Mouse (Mus musculus) embryonic facial prominence, embryonic 15.5 days (tissue): ENCODE data around the gene Gigyf1. TPM values are rescaled to one million over a fixed set of nuclear protein-coding genes. Genes with fewer than 3 reads are reported as not detected.

Experiments used
- ATAC-seq: fragments of 200-750 bp; cut with Nextera tagmentation; 2 replicates; pipeline ENCODE4 v1.8.0; 2017; ENCODE audit warnings: low read depth, moderate TSS enrichment; ENCODE audit not compliant: insufficient number of reproducible peaks, low FRiP score, low TSS enrichment
- H3K27ac ChIP-seq: fragments of 300-500 bp; sonication (generic); replicated peaks from 2 replicates; pipeline ENCODE4 v1.5.1; 2015; ENCODE audit warnings: mild to moderate bottlenecking, inconsistent platforms
- H3K27me3 ChIP-seq: fragments of 300-500 bp; sonication (generic); 2 replicates; pipeline ENCODE4 v1.6.1; 2015; ENCODE audit warnings: inconsistent platforms
- H3K36me3 ChIP-seq: fragments of 300-500 bp; sonication (generic); 2 replicates; pipeline ENCODE4 v1.6.1; 2015; ENCODE audit warnings: mild to moderate bottlenecking, inconsistent platforms
- H3K4me1 ChIP-seq: fragments of 300-500 bp; sonication (generic); 2 replicates; pipeline ENCODE4 v1.6.1; 2015; ENCODE audit warnings: inconsistent platforms
- H3K4me2 ChIP-seq: fragments of 300-500 bp; sonication (generic); replicated peaks from 2 replicates; pipeline ENCODE4 v1.6.1; 2015; ENCODE audit warnings: mild to moderate bottlenecking, inconsistent platforms
- H3K4me3 ChIP-seq: fragments of 300-500 bp; sonication (generic); replicated peaks from 2 replicates; pipeline ENCODE4 v1.5.1; 2015; ENCODE audit warnings: mild to moderate bottlenecking, inconsistent platforms
- H3K9ac ChIP-seq: fragments of 300-500 bp; sonication (generic); 2 replicates; pipeline ENCODE4 v1.6.1; 2015; ENCODE audit warnings: inconsistent platforms
- H3K9me3 ChIP-seq: fragments of 300-500 bp; sonication (generic); replicated peaks from 2 replicates; pipeline ENCODE4 v1.6.1; 2016; ENCODE audit warnings: inconsistent platforms
- WGBS: fragments of 180-500 bp; shearing (Covaris S2); methylation state at CpG from one replicate; pipeline ENCODE4 v1.1.7; 2015; 5-methylcytosine and 5-hydroxymethylcytosine counted together
- polyA plus RNA-seq: library from polyadenylated mRNA; unstranded; fragments of >200 nt; fragmentation: Nextera tagmentation; extraction: Ambion mirVana; gene quantifications from 2 replicates; pipeline ENCODE4 v1.2.1, GENCODE M21; 2015

The Gigyf1 gene
- polyA plus RNA-seq = 12.7 and 15.5 TPM in 2 replicates

GRCm38 (mm10) chr5:137518436-137518835 is at the start of gene Gigyf1:
Gene Gigyf1 (plus strand): TSS chr5:137518548.
- H3K36me3 ChIP-seq = peaks cover 68% of the 10 kb centered on the region
- H3K4me3 ChIP-seq = no peak within 1 kb of the TSS
- H3K4me1 ChIP-seq = peaks cover 18% of the 10 kb centered on the region
- no peak within 1 kb of the TSS for H3K4me2 ChIP-seq
- H3K27ac ChIP-seq = no peak within 1 kb of the TSS
- no peaks in the 10 kb centered on the region for H3K9me3 ChIP-seq
- H3K9ac ChIP-seq = no peak within 1 kb of the TSS
- no peak for ATAC-seq
- no peaks in the 10 kb centered on the region for H3K27me3 ChIP-seq
- WGBS = 75% methylated on average over 5 of the region's 5 CpGs

GRCm38 (mm10) chr5:137472252-137472904 is 46.0 kb upstream of the Gigyf1 start:
- Histone ChIP-seq H3K4me2 (no peak overlapping the region), H3K9me3 (no peaks in the 10 kb centered on the region), H3K4me1 (no peaks in the 10 kb centered on the region), H3K27me3 (no peaks in the 10 kb centered on the region), H3K27ac (no peak overlapping the region), H3K36me3 (no peaks in the 10 kb centered on the region), H3K9ac (no peak overlapping the region), H3K4me3 (no peak overlapping the region)
- WGBS = 58% methylated on average over 5 of the region's 5 CpGs
- ATAC-seq = no peak

GRCm38 (mm10) chr5:137474351-137474750 is 44.0 kb upstream of the Gigyf1 start:
- WGBS = 19% methylated on average over 2 of the region's 2 CpGs
- Histone ChIP-seq H3K9me3 (no peaks in the 10 kb centered on the region), H3K27me3 (no peaks in the 10 kb centered on the region), H3K4me2 (no peak overlapping the region), H3K9ac (no peak overlapping the region), H3K36me3 (no peaks in the 10 kb centered on the region), H3K4me3 (no peak overlapping the region), H3K27ac (no peak overlapping the region), H3K4me1 (no peaks in the 10 kb centered on the region)
- ATAC-seq = no peak

GRCm38 (mm10) chr5:137476964-137477363 is 41.4 kb upstream of the Gigyf1 start, which contains the start of gene Zan:
Gene Zan (minus strand): TSS chr5:137477064.
- Histone ChIP-seq H3K27ac (no peak within 1 kb of the TSS), H3K27me3 (no peaks in the 10 kb centered on the region), H3K4me1 (no peaks in the 10 kb centered on the region), H3K9me3 (no peaks in the 10 kb centered on the region), H3K36me3 (no peaks in the 10 kb centered on the region), H3K4me2 (no peak within 1 kb of the TSS), H3K9ac (no peak within 1 kb of the TSS), H3K4me3 (no peak within 1 kb of the TSS)
- no peak for ATAC-seq
- WGBS = 84% methylated on average over 5 of the region's 5 CpGs

- Histone ChIP-seq H3K4me2 (no peak overlapping the region), H3K9ac (no peak overlapping the region), H3K27me3 (peaks cover 16% of the 10 kb centered on the region; the same call in 1 of the 2 replicates), H3K9me3 (no peaks in the 10 kb centered on the region), H3K4me3 (no peak overlapping the region), H3K4me1 (peaks cover 11% of the 10 kb centered on the region; the same call in 1 of the 2 replicates), H3K27ac (no peak overlapping the region), H3K36me3 (no peaks in the 10 kb centered on the region)
- no peak for ATAC-seq
Measured at GRCm38 (mm10) chr5:137481138-137481537, 37.2 kb upstream of the Gigyf1 start.

- no peak for ATAC-seq
- no peak overlapping the region for H3K4me3 ChIP-seq
- H3K27me3 ChIP-seq = peaks cover 22% of the 10 kb centered on the region
- H3K9me3 ChIP-seq = no peaks in the 10 kb centered on the region
- WGBS = 23% methylated on average over 8 of the region's 8 CpGs
- no peak overlapping the region for H3K9ac ChIP-seq
- no peak overlapping the region for H3K4me2 ChIP-seq
- H3K36me3 ChIP-seq = no peaks in the 10 kb centered on the region
- H3K4me1 ChIP-seq = peaks cover 16% of the 10 kb centered on the region; the same call in 1 of the 2 replicates
- no peak overlapping the region for H3K27ac ChIP-seq
Measured at GRCm38 (mm10) chr5:137481897-137482296, 36.5 kb upstream of the Gigyf1 start.

GRCm38 (mm10) chr5:137485071-137485850 is 33.1 kb upstream of the Gigyf1 start:
- Histone ChIP-seq H3K9me3 (no peaks in the 10 kb centered on the region), H3K4me2 (peak overlapping the region; percentile 43), H3K36me3 (no peaks in the 10 kb centered on the region), H3K27me3 (peaks cover 22% of the 10 kb centered on the region), H3K27ac (no peak overlapping the region), H3K9ac (no peak overlapping the region), H3K4me3 (peak overlapping the region; percentile 17), H3K4me1 (peaks cover 16% of the 10 kb centered on the region; the same call in 1 of the 2 replicates)
- no peak for ATAC-seq
- 9% methylated on average over 30 of the region's 30 CpGs for WGBS

GRCm38 (mm10) chr5:137485851-137486155 is 32.5 kb upstream of the Gigyf1 start:
- WGBS = 2% methylated on average over 17 of the region's 17 CpGs
- Histone ChIP-seq H3K27ac (no peak overlapping the region), H3K27me3 (peaks cover 22% of the 10 kb centered on the region), H3K9ac (no peak overlapping the region), H3K4me1 (peaks cover 16% of the 10 kb centered on the region; the same call in 1 of the 2 replicates), H3K4me2 (peak overlapping the region; percentile 43), H3K36me3 (no peaks in the 10 kb centered on the region), H3K9me3 (no peaks in the 10 kb centered on the region), H3K4me3 (peak overlapping the region; percentile 17)
- no peak for ATAC-seq

GRCm38 (mm10) chr5:137487616-137488015 is 30.7 kb upstream of the Gigyf1 start:
- Histone ChIP-seq H3K9ac (no peak overlapping the region), H3K4me2 (no peak overlapping the region), H3K36me3 (no peaks in the 10 kb centered on the region), H3K4me3 (no peak overlapping the region), H3K27ac (no peak overlapping the region), H3K27me3 (peaks cover 22% of the 10 kb centered on the region), H3K4me1 (peaks cover 19% of the 10 kb centered on the region; the same call in 1 of the 2 replicates), H3K9me3 (no peaks in the 10 kb centered on the region)
- no peak for ATAC-seq
- 86% methylated on average over 7 of the region's 7 CpGs for WGBS

GRCm38 (mm10) chr5:137491559-137491958 is 26.8 kb upstream of the Gigyf1 start:
- Histone ChIP-seq H3K27ac (no peak overlapping the region), H3K4me2 (no peak overlapping the region), H3K9me3 (no peaks in the 10 kb centered on the region), H3K4me3 (no peak overlapping the region), H3K4me1 (peaks cover 4% of the 10 kb centered on the region; the same call in 1 of the 2 replicates), H3K27me3 (peaks cover 3% of the 10 kb centered on the region), H3K9ac (no peak overlapping the region), H3K36me3 (no peaks in the 10 kb centered on the region)
- no peak for ATAC-seq
- 49% methylated on average over 4 of the region's 4 CpGs for WGBS

GRCm38 (mm10) chr5:137493831-137494230 is 24.5 kb upstream of the Gigyf1 start:
- H3K4me2 ChIP-seq = no peak overlapping the region
- WGBS = 64% methylated on average over 13 of the region's 13 CpGs
- H3K27ac ChIP-seq = no peak overlapping the region
- H3K4me1 ChIP-seq = 0 out of 2 replicates have a peak, but pooled peaks cover 3% of the 10 kb centered on the region
- H3K9ac ChIP-seq = no peak overlapping the region
- H3K4me3 ChIP-seq = no peak overlapping the region
- no peaks in the 10 kb centered on the region for H3K36me3 ChIP-seq
- no peaks in the 10 kb centered on the region for H3K27me3 ChIP-seq
- ATAC-seq = no peak
- H3K9me3 ChIP-seq = no peaks in the 10 kb centered on the region
